Mouse (Mus musculus) megakaryocyte progenitor cell, adult 5-6 weeks (primary cell): ENCODE data around the gene Gm37240. TPM values are rescaled to one million over a fixed set of nuclear protein-coding genes. Genes with fewer than 3 reads are reported as not detected.

Experiments
- ATAC-seq: replicated peaks from 2 replicates; pipeline ENCODE4 v1.8.0; 2016; ENCODE audit warnings: mild to moderate bottlenecking, moderate TSS enrichment, inconsistent platforms; ENCODE audit not compliant: poor library complexity
- total RNA-seq, 2 experiments: library from RNA; stranded (forward) in 1 of 2; stranded (reverse) in 1 of 2; fragments of 157-497, 149-512 nt in 1 of 2; fragments of 200-1000 nt in 1 of 2; gene quantifications; 2 replicates each; pipeline versions ENCODE4 v1.2.3 to v1.2.4; 2015 to 2017

Gene Gm37240
- total RNA-seq, 2 experiments from 2014 or later = not detected

DNA sequence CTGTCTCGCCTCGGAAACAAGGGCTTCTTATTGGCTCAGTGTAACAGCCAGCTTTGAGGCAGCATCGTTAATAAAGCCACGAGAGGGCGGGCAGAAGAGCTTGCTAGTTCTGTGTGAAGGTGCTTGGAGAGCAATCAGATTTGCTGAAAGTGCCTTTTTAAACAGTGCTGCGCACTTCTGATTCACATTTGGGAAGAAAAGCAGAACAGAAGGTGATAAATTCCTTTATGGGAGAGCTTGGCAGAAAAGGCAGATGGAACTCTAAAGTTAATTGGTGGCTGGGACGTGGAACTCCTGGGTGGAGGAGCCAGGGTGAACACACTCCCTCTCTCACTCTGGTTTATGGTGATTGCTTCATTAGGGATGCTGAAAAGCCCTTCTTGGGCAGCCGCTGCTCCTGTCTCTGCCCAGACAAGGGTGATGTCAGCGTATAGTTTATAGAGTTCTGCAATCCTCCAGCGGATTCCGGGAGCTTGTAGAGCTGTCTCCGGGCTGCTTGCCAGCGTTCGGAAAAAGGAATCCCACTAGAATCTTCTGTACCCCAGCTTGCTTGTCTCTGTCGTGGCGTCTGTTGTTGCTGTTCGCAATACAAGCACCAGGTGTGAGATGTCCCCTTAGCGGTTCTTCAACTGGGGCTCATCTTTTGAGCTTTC is 1141.7 kb downstream of the Gm37240 start:
- no peak for ATAC-seq

DNA sequence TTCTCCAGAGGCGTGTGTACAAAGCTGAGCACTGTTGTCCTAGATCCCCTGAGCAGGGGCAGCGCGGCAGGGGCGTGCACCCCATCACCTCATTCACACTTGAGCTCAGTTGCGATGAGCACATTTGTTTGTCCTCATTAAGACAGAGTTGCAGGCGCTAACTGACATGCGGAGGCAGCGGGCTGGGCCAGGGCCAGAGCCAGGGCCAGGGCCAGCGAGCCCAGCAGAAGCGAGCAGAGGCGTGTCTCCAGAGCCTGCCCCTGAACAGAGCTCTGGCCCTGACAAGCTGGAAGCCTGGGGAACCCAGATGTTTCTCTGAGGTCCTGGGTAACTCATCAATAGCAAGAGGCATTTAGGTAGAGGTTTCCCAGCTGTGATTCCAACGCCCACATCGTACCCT is 1142.6 kb downstream of the Gm37240 start:
- ATAC-seq = no peak

DNA sequence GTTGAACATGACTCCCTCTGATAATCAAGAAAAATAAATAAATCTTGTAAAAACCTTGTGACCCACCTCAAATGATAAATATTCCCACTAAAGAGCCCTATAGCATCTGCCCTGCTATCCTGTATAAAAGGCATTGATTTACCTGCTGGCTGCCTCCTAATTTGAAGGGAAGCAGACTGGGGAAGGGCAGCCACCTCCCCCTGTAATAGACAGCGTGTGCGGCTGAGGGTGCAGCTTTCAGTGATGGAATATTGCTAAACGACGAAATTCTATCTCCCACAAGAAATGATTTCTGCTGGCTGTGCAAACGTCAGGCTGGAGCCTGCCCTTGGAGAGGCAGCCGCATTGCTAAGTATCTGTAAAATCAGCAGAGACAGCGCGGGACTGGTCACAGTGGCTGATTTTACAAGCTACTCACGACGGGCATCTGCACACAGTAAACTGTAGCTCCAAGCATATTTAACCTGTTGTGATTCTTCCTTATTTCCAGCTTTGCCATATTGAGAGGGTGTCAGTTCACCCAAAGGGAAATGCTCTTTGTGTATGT is 1147.2 kb downstream of the Gm37240 start:
- no peak for ATAC-seq

DNA sequence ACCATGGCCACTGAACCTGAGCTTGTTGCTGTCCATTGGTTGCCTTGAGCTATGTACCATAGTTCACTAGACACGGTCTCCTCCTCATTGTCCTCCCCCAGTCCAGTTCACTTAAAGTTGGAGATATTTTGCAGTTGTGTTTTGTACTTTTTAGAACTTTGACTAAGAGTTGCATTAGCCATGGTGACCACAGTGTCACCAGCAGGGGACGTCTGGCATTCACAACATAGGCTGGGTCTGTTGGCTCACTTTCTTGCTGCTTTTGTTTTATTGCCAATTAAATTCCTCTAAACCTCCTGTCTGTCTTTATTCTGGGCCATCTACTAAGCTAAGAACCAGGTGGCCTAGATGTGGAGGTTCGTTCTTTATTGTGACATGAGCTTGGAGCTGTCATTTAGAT is 1150.2 kb downstream of the Gm37240 start:
- no peak for ATAC-seq

DNA sequence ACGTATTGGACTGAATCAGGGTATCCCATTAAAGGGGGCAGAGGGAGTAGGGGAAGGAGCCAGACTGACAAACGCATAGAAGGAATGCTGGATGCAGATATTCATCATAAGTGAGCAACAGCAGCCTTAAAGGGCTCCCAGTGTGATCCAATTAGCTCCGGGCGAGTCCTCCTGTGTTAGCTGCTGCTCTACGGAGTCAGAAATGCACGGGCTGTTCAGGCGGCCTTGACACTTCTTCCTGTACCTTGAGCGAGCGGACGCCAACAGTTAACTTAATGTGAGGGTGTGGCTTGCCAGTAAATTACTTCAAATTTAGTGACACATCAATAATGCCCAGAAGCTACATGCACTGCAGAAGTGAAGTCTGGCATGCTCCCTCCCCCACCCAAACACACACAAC is 1151.6 kb downstream of the Gm37240 start:
- ATAC-seq = no peak

DNA sequence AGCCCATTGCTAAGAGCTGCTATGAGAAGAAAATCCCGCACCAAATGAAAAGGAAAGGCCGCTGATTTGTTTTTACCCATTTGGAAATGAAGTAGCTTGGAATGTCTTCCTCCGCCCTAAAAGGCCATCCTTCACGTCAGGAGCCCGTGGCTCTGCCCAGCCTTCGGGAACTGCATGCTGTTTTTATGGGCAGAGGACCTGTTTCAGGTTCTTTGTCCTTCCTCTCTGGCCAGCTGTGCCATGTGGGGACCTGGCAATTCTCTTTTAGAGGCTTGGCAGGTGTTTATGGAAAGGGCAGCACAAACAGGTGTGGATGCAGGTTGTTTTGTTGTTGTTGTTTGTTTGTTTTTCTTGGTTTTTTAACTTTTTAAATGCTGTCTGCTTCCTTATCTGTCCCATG is 1154.8 kb downstream of the Gm37240 start:
- ATAC-seq = no peak

DNA sequence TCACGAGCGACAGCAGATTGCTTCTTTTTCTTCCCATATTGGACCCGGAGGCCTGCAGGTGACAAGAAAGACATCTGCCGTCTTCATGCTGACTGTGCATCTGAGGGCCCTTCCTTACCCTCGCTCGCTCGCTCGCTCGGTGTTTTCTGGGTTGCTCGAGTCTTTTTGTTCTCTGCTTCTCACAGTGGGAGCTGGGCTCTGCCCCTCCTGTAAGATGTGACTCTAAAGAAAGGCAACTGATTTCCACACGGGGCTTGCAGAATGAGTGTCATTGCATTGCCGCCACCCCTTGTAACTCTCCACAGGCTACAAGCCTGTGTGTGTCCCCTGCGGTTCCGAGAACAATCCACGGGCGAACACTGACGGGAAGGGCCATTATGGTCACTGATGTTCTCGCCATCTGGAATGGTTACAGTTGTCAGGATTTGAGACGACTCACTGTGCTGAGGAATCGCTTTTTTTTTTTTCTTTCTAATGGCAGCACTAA is 1155.3 kb downstream of the Gm37240 start:
- 0 out of 2 replicates have a peak, but pooled peaks have one; percentile 14 for ATAC-seq

DNA sequence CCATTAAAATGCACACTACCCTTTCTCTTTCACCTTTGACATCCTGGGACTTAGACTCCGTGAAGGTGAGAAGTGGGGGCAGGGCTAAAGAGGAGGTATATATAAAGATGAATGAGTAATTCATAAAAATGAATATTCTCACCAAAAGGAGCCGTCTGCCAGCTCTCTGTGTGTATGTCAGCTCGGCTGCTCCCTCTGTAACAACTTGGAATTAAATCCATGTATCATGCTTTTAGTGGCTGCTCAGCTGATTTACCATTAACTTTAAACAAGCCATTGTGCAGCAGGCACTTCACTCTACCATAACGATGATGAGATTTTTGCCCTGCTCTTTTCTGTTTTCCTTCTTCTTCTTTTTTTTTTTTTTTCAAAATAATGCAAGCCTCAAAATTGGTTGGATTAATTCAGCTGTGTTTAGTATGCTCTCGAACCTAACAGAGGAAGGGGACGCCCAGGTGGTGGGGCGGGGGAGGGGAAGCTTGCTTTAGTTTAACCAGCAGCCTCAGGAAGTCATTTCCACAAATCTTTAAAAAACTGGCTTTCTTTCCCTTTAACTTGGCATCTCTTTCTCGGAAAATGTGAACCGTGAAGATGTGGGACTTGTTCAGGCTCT is 1155.8 kb downstream of the Gm37240 start:
- no peak for ATAC-seq

DNA sequence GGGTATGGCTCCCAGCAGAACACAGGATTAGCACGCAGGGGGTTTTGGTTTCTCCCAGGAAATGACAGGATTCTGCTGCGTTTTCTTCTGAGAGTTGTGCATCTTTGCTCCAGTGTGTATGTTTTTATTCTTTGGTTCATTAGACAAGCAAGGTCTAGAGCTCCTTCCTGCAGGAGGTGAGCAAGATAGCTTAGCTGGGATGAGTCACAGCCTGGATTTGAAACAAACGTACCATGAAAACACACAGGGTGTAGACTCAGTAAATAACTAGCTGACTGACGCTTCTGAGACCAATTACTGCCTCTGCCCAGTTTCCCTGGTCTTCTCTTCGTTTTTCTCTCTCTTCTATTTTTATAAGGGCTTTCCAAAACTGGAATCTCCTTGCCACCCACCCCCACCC is 1156.3 kb downstream of the Gm37240 start:
- no peak for ATAC-seq

DNA sequence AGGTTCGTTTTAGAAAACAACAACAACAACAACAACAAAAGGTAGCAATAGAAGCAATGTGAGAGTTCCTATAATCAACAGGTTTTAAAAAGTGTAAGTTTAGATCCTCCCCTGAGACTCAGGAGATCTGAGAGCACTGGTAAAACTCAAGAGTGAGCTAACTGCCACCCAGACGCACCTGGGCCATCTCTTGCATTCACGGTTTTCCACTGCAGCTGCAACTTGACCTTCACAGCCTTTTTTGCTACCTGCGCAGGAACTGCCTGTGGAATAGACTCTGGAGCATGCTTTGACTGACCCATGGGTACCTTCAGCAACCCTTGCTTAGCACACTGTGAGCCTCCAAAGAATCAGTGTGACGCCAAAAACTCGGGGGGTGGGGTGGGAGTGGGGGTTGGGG is 1157.5 kb downstream of the Gm37240 start:
- no peak for ATAC-seq

DNA sequence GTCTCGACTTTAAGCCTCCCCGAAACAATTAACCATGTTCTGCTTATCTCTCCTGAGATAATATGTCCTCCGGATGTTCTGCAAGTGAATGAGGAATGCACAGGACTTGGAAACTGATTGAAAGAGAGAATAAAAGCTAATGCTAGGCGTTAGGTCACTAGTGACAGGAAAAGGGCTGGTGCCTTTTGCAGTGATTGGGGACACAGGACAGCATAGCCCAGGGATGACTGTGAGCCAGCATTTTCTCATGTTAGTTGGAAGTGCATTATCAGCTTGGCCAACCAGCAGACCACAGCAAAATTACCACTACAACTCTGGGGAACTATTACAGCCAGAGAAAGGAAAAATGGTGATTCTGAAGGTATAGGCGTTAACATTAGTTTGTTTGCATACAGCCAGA is 1163.3 kb downstream of the Gm37240 start:
- no peak for ATAC-seq

DNA sequence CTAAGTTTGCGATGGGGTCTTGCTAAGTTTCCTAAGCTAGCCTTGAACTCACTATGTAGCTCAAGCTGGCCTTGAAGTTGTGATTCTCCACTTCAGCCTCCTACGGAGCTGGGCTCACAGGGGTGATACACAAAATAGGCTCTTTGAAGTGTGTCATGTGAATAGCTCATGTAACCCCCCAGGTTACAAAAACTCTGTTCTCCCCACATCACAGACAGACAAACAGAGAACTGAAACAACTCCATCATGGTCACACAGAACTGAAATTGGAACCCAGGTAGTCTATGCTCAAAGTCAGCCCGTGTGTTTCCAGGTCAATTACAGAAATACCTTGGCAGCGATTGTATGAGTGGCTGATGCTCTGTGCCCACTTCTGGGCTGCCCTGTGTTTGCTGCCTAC is 1164.6 kb downstream of the Gm37240 start:
- no peak for ATAC-seq

DNA sequence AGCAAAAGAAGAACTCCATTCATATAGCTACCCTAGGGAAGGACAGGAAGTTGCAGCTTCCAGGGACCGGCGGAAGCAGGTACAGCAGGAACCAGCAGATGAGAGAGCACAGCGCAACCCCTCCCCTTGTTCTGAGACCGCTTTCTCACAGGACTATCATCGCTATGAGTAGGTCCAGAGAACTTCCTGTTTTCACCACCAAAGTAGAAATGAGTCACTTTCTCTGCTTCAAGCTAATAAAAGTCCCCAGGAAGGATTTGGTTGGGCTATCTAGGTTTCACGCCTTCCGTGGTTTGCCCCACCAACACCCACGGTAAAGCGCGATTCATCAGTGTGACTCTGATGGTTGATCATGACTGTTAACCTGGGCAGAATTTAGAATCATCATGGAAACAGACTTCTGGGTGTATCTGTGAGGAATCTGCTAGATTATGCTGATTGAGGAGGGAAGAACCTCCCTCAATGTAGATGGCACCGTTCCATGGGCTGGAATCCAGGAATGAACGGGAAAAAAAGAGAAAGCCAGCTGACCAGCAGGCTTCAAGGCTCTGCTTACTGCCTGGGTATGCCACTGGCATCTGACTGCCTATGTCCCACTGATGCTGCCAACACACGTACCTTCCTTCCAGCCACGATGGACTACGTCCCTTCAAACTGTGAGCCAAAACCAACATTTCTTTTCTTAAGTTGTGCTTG is 1172.1 kb downstream of the Gm37240 start:
- peak; percentile 95 for ATAC-seq

DNA sequence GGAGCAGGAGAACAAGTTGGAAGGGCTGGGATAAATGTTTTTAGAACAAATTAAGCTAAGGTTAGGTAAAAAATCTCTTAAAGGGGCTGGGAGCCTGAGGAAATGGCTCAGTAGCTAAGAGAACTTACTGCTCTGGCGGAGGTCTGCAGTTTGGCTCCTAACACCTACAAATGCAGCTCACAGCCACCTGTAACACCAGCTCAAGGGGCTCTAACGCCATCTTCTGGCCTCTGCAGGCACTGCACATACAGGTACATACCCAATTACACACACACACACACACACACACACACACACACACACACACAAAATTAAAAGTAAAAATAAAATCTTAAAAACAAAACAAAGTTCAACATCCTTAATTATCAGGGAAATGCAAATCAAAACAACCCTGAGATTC is 1174.4 kb downstream of the Gm37240 start:
- no peak for ATAC-seq

DNA sequence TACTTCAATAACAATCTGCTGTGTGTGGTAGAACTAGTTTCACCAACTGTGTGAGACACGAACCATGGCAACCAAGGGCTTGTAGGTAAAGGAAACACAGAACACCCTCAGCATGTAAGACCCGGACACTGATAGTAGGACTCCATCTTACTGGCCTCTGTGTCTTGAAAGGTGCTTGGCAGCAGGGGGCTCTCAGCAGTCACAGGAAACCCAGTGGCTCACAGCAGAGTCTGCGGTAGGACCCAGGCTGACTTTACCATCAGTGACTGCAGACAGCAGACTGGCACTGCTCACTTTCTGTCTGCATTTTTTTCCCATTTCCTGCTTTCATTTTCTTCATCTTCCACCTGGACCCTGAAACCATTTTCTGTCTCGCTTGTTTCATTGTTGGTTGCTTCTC is 1176.6 kb downstream of the Gm37240 start:
- ATAC-seq = peak; percentile 44; the same call in 1 of the 2 replicates

DNA sequence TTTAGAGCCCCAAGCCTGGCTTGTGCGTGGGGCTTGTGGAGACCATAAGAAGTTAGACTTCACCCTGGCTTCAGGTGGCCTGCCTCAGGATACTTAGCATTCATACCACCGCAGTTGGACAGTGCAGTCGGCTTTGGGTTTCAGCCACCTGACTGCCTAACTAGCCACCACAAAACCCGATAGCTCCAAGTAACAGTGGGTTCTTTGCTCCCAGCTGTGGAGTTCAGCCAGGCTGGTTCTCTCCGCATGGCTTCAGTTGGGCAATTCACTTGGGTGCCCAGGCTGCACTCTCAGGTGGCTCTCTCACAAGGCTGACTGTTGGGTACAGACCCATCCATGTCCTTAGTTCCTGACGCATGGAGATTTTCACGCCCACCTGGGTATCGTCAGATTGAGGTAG is 1177.4 kb downstream of the Gm37240 start:
- ATAC-seq = no peak

DNA sequence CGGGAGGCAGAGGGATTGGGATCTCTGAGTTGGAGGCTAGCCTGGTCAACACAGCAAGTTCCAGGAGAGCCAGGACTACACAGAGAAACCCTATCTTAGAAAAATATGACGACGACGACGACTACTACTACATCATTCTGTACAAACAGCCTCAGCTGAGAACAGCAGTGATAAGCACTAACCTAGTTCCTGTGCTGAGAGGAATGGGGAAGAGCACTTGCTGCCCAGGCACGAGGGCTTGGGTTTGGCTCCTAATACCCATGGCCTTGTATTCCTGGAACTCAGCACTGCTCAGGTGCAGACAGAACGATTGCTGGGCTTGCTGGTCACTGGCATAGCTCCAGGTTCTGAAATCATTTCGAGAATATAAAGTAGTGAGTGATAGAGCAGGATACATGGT is 1178.2 kb downstream of the Gm37240 start:
- ATAC-seq = no peak

DNA sequence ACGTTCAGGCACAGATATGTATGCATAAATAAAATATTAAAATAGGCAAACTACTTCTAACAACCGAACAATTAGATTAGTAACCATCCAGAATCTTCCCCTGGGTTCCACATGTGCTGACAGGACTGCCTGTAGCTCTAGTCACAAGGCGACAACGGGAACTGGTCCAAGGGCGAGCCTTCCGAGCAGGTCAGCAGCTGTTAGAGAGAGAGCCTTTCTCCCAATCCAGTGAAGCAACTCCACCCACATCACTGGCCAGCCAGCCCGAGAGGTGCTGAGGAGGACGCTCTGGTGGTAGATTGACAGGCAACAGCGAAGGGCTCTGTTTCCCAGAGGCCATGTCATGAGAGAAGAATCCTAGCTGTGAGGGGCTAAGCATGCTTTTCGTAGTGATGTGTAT is 1178.8 kb downstream of the Gm37240 start:
- no peak for ATAC-seq

DNA sequence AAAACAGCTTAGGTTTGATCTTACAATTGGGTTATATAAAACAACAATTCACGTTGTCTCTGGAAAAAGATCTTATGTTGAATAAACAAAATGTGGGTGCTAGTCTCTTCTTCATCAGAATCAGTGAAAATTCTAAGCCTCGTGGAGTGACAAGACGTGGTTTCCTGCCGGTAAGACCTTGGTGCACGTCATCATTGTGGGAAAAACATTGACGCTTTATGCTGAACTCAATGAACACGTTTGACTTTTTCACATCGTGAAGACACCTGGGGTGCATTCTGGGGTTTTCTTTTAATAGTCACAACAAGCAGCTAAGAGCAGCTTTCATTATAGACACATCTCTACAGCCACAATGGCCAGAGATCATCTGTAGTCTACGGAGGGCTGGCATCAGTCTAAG is 1182.1 kb downstream of the Gm37240 start:
- ATAC-seq = no peak

DNA sequence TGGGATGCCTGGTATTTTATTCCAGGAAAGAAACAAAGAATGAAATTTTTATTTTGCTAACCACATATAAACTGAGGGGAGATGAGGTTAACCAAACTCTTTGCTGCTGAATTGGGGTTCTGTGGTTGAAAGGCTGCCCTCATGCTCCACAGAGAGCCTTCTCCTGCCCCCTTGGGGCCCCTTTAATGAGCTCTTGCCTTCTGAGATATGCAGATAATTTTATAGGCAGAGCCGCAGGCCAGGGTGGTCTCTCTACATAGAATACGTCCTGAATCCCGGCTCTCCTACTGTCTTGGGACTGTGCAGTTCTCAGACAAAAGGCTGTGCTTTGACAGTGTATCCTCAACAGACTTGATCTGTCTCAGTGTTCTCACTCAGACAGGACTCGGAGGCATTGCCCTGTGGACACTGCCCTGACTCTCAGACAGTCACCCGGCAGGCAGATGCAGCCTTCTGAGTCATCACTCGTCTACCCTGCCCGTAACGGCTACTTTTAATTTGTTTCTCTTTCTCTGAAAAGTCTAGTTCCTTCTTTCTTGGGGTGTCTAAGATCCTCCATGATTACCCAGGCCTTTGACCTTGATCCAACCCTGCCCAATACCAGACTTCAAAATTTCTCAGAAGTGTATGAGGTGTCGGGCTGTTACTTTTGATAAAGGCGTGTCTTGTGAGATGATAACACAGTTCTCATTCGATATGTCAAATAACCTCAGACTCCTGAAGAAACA is 1184.1 kb downstream of the Gm37240 start:
- ATAC-seq = peak; percentile 61

DNA sequence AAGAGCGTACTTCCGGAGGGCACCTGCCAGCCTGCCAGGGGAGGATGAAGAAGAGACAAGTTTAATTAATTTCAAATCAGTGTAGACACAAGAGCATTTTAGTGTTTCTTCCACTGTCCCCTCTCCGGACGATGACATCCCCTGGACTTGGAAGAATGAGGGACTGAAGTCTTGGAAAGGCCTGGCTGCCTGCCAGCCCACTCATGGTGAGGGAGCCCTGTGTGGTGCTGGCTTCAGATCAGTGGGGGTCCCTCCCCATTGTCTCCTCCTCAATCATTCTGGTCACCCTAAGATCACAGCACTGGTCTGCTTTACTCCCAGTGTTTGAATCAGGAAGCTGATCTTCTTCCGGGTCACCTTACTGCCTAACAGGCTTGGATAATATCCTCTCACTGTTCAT is 1185.4 kb downstream of the Gm37240 start:
- ATAC-seq = no peak
